Mouse (Mus musculus) splenic B cell, adult 2 months (primary cell): ENCODE results near the gene Hdhd3.

Experiments used
- DNase-seq: peaks from one replicate; pipeline ENCODE4 v3.0.0-alpha.2; 2011; ENCODE audit warnings: low read depth, low spot score
- H3K27me3 ChIP-seq: 2 replicates; pipeline ENCODE4 v1.6.1; 2012; ENCODE audit warnings: mild to moderate bottlenecking, low read length, moderate library complexity, mixed read lengths; ENCODE audit not compliant: control insufficient read depth, poor library complexity, insufficient read depth, severe bottlenecking
- H3K36me3 ChIP-seq: 2 replicates; pipeline ENCODE4 v1.6.1; 2012; ENCODE audit warnings: mild to moderate bottlenecking, low read length, moderate library complexity, mixed read lengths; ENCODE audit not compliant: control insufficient read depth, poor library complexity, insufficient read depth, severe bottlenecking

Gene Hdhd3

DNA sequence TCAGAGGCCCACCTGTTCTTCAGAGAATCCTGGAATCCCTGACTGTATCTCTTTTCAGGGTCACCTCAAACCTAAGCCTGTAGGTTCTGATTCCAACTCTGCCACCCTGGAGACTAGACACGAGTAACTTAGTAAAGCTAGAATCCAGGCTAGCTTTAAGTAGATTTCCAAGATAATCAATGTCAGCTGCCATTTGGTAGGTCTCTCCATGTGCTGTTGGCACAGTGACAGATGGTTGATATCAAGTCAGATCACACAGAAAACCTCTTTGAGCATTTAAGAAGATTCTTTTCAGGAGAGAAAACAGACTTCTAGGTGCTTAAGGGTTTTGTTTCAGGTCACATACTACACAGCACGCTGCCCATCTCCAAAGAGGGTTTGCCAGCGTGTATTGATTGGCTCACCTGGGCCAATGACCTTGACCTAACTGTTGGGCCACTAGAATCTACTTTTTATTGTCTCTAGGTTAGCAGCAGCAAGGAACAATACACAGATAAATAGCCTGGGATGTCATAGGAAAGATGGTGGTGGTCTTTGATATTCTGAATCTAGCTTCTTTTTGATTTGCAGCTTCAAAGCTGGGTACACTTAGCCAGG, at the start of gene Hdhd3:
Gene Hdhd3 (minus strand): TSS at position 94 of the 597 bp plus-strand sequence.
- H3K36me3 ChIP-seq = no peaks in the 10 kb centered on the region
- no peaks in the 10 kb centered on the region for H3K27me3 ChIP-seq
- DNase-seq = no peak

DNA sequence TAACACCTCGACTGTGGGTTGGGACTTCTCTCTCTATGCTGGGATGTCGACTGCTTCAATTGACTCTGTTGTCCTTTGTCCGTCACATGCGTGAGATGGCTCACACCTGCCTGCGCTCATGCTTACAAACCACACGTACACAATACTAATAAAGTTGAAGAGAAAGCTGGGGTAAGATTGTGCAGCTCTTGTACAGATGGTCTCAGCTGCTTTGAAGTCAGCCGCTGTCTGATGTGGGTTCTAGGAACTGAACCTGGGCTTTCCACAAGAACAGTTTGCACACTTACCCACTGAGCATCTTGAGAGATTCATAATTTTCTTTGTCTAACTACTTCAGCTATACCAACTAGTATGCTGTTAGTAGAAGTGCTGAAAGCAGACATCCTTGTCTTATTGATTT, 48.7 kb upstream of the Hdhd3 start:
- Histone ChIP-seq H3K36me3 (no peaks in the 10 kb centered on the region), H3K27me3 (0 out of 2 replicates have a peak, but pooled peaks cover 1% of the 10 kb centered on the region)
- DNase-seq = no peak

DNA sequence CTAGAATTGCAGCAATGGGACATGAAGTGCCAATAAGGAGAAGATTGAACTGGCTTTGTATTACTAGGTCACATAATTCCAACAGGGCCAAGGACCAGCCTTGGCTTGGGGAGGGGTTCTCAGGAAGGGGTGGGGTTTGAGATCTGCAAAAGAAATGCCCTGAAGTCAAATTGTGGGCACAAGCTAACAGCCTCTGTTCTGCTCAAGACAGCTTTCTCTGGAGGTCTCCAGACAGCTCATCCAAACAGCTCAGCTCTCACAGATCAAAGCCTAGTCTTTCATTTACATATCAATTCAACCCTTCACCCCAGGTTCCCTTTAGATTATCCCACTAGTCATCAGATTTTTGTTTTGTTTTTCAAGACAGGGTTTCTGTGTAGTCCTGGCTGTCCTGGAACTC, 41.5 kb upstream of the Hdhd3 start:
- DNase-seq = no peak
- Histone ChIP-seq H3K27me3 (no peaks in the 10 kb centered on the region), H3K36me3 (no peaks in the 10 kb centered on the region)

DNA sequence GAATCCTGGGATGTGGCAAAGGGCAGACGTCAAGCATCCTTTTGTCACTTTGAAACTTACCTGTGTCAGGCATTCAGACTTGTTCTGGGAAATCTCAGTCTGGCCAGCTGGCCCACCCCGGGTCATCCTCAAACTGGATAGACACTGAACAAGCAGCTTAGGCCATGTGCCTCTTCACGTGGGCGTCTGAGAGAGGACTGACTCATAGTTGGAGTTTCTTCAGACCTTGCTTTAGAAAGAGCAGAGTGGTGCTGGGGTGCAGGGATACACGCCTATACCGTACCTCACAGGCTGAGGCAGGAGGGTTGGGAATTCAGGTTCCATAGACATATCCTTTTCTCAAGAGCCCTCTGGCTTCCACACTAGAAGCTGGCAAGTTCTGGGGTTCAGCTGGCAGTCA, 40.5 kb upstream of the Hdhd3 start:
- no peak for DNase-seq
- Histone ChIP-seq H3K36me3 (no peaks in the 10 kb centered on the region), H3K27me3 (no peaks in the 10 kb centered on the region)

DNA sequence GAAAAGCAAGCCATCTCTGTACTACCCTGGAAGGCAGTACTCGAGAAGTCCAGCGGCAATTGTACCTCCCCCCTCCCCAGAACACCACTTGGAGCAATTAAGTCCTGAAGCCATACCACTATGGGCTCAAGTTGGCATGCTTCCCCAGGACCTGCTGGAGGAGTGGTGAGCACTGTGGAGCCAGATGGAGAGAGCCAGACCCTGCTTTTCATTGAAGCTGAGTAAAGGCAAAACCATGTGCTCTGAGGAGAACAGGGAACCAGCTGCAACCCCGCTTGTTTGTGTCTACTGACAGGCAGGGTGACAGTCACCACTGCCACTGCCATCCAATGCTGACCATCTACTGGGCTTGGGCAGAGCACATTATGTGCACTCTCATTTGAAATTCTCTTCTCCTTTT, 38.5 kb upstream of the Hdhd3 start:
- no peaks in the 10 kb centered on the region for H3K36me3 ChIP-seq
- no peaks in the 10 kb centered on the region for H3K27me3 ChIP-seq
- DNase-seq = no peak

DNA sequence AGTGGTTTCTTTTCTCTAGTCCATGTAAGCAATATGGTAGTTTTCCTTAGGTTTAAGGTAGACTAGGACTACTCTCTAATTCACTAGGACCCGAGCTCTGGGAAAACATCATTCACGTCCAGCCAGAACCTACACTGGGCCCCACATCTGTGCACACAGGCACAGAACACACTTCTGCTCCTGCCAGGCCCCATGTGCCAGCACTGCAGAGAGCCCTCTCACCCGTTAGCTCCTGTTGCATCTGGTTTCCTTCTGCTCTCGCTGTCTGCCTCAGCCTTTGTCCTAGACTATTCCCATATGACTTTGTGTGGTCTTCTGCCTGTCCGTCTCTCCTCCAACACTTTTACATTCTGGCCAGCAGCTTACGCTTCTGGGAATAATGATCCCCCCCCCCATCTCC, 30.5 kb upstream of the Hdhd3 start:
- DNase-seq = no peak
- Histone ChIP-seq H3K36me3 (no peaks in the 10 kb centered on the region), H3K27me3 (no peaks in the 10 kb centered on the region)

DNA sequence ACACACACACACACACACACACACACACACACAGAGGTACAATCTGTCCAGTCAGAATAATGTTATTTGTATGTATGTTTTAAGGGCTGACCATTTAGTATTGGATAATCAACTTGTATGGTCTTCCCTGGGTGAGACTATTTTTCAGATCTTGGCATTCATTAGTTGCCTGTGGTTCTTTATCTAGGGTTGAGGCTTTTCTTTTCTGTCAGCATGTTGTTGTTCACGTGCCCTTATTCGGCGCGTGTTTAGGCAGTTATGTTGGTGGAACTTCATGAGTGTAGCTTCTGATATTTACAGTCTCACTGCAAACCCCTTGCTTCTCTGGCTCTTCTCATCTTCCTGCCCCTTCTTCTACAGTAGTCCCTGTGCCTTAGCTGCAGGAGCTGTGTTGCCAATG, 24.4 kb upstream of the Hdhd3 start:
- no peak for DNase-seq
- H3K27me3 ChIP-seq = no peaks in the 10 kb centered on the region
- no peaks in the 10 kb centered on the region for H3K36me3 ChIP-seq

DNA sequence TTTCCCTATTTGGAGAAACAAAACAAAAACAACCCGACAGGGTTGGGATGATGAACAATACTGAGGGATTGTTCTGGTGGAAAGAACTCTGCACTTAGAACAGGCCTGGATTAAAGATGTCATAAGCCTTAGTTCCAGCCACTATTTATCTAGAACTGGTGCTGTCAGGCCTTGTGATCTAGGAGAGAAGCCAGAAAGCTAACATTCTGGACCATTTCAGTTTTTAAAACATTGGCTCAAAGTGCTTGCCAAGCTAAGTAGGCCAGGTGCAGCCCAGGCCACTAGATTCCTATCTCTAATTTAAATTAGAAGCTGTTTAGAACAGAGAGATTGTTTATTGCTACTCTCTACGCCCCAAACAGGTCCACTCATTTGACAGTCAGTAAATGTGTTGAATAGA, 23.0 kb upstream of the Hdhd3 start:
- Histone ChIP-seq H3K36me3 (no peaks in the 10 kb centered on the region), H3K27me3 (no peaks in the 10 kb centered on the region)
- DNase-seq = no peak

DNA sequence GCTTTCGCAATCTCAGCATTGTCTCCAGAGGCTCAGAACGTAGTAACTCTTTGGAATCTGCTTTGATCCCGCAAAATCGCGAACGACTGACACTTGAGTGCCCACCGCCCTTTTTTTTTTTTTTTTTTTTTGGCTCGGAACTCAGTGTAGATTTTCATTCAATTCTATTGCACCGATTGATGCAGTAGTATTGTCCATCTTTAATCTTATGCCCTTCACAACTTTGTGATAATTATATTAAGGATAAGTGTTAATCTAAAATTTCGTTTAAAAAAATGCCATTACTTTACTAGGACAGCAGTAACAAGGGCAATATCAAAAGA, 22.2 kb upstream of the Hdhd3 start:
- no peaks in the 10 kb centered on the region for H3K27me3 ChIP-seq
- H3K36me3 ChIP-seq = no peaks in the 10 kb centered on the region
- DNase-seq = no peak

DNA sequence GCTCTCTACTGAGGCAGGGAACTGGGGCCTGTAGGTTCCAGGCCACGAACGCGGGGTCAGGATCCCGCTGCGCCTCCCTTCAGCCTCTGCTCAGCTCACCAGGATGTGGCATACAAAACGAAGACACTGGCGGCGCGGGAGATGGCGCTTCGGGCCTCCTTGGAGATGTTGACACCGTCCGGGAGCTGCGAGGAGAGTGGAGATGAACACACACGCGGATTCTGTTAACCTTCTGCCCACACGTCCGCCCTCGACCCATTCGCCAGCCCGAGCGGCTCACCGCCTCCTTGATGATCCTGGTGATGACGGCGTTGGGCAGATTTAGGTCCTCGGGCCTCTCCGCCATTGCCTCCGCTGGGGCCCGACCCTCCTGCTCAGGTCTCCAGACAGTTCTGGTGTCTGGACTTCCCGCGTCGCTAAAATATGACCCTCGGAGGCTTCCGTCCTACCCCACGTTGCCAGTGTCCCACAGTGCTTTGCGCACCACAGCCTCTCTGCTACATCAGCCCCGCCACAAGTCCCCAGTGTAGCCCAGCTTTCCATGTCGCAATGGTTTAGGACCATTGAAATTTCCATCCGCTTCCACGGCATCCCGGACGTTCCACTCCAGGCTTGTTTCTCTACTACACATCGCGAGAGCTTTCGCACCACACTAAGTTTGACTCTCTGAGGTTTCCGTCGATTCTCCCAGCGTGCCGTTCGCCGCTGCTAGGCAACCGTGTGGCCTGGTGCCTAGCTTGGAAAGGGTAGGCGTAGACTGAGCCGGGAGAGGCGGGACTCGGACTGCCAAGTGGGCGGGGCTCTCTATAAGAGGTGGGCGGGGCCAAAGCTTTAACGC, 21.6 kb upstream of the Hdhd3 start, which contains the start of the genes Pole3 and 4933430I17Rik:
Gene Pole3 (minus strand): TSS at position 418 of the 838 bp plus-strand sequence.
Gene 4933430I17Rik (plus strand): TSS at position 719 of the 838 bp plus-strand sequence.
- H3K27me3 ChIP-seq = no peaks in the 10 kb centered on the region
- peak; percentile 98 for DNase-seq
- no peaks in the 10 kb centered on the region for H3K36me3 ChIP-seq

DNA sequence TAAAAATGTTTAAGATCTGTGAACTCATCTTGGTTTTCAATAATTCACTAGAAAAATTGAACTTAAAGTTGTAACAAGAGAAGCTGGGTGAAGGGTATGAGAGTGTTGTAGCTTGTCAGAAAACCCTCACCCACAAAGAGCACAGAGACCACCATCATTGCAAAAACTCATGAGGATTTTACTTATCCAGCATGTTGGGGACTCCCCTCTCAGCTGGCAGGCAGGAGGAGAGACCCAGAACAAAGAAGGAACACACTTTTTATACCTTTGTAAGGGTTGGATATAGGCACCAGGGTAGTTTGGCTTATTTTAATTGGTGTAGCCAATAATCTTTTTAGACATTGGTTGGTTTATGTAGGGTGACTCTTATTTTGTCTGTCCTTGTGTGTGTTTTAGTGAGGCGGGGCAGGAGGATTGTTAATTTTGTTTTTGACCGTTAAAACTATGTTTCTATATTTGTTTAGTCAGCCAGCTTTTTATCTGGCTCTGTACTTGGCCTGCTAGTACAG, 17.7 kb upstream of the Hdhd3 start:
- no peak for DNase-seq
- Histone ChIP-seq H3K36me3 (no peaks in the 10 kb centered on the region), H3K27me3 (no peaks in the 10 kb centered on the region)

DNA sequence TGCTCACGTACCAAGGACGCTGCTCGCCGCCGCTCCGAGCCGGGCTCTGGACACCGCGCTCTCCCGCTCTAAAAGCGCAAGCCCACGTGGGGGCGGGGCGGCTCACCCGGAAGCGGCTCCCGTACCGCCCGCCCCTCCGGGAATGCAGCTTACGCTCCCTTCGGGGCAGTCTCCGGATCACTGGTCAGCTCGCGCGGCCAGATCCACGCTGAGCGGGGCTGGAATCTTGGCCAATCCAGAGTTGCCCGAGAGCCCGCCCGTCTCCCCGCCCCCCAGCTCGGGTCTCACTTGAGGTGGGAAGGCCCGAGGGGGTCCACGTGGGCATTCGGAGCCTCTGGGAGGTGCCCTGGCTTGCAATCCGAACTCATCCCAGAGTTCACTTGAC, 16.6 kb upstream of the Hdhd3 start, which contains the start of gene Alad:
Gene Alad (minus strand): TSS at position 70 of the 385 bp plus-strand sequence.
- Histone ChIP-seq H3K36me3 (no peaks in the 10 kb centered on the region), H3K27me3 (no peaks in the 10 kb centered on the region)
- peak; percentile 62 for DNase-seq

DNA sequence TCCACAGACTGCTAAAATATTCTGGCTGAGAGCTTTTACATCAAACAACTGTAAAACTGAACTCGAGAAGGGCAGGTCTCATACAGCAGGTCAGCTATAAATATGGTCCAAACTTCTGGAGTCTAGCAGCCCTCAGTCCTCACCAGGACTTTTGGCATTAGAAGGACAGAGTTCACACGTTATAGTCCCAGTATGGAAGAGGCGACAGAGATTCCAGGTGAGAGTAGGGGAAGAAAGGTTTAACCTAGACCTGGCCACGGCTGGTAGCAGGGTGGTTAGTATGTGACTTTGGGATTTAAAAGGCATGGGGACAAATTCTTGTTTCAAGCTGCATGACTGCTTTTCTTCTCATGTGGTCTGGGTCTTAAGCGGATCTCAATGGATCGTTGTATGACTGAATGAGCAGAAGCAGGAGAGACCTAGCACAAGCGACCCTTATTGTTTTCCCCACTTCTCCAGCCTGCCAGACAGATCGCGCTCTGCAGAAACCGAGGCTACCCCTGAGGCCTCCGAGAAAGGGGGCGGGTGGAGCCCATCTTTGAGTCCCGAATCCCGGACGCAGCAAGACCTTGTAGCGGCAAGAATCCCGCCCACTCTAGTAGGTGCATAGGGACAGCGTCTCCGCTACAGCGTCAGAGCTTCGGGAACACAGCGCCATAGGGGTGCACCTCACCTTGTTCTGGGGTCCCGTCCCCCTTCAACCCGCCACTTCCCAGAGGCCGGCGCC, 16.0 kb upstream of the Hdhd3 start:
- no peak for DNase-seq
- no peaks in the 10 kb centered on the region for H3K36me3 ChIP-seq
- H3K27me3 ChIP-seq = no peaks in the 10 kb centered on the region

DNA sequence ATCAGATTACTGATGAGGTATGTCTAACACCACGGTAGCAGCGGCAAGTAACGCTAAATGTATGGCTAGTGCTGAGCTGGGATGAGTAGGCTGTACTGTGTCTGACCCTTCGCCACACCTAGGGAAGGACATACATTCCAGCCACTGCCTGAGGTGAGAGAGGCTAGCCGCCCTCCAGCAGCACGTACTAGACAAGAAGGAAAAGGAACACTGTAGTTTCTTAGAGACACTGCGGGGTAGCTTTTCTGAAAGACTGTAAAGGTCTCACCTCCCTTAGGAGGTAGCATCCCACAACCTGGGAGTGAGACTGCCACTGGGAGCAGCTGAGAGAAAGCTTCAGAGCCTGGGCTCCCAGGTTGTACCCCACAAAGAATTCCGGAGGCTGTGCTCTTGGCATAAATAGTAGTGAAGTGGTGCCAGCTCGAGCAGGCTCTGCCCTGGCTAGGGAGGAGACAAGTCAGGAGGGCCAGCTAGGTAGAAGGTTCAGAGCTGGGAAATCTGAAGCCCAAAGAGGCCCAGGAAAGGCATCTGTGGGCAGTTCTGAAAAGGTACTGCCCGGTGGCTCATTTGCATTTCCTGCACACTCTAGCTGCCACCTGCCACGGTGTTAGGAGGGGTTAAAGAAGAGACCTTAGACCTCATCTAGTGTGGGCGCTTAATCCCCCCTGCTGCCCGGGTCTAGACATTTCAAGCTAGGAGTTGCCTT, 15.3 kb upstream of the Hdhd3 start:
- peak; percentile 45 for DNase-seq
- Histone ChIP-seq H3K27me3 (no peaks in the 10 kb centered on the region), H3K36me3 (no peaks in the 10 kb centered on the region)
